Mouse (Mus musculus): ENCODE measurements around the gene Rdh13. TPM values are rescaled to one million over a fixed set of nuclear protein-coding genes. Genes with fewer than 3 reads are reported as not detected.

The Rdh13 gene
- total RNA-seq (2021), result 10 to 100 TPM; 23.9 to 26.3 TPM

DNA sequence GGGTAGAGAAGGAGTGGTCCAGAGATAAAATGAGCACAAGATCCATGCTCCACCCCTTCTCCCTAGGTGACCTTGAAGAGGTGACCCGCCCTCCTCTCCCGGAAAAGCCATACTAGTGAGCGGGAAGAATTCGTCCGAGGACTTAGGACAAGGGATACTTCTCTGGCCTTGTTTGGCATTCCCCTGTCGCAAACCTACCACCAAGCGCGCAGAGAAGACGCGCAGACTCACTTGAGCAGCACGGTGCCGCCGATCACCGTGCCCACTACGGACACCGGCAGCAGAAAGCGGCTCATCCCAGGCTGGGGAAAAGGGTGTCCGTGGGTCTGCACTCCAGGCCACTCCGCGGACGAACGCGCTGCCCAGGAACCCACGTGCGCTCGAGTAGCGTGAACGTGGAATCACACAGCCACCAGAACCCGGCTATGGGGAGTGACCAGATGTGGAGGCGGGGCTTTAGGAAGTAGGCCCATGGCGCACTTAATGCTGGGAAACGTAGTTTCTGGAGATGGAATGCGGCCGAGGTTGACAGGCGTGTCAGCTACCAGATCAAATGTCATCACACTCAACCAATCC, at the start of gene Rdh13:
Gene Rdh13, minus strand, starts transcription at position 434 of the 576 bp plus-strand sequence.
- DNase-seq (ENCODE audit: low spot score in 2 of 2), result peak; percentile 89 to 90
- intact Hi-C loops (cut with DNase I), result no loop called here

DNA sequence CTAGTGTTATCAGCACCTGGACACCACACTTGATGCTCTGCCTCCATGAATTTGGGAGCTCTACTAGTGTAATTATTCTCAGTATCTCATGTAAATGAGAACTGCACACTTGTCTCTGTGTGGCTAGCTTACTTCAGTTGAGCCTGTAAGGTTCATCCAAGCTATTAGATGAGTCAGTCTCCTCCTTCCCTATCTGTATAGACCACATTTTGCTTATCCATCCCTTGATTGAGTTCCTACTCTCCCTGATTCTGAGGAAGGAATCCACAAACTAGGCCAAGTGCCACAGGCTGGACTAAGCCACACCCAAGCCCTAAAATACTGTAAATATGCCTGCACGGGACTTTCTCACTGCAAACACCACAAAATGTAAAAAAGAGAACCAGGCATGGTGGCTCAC, 48.5 kb upstream of the Rdh13 start:
- intact Hi-C loops (cut with DNase I), result no loop called here
- DNase-seq (ENCODE audit: low spot score in 2 of 2), result no peak

DNA sequence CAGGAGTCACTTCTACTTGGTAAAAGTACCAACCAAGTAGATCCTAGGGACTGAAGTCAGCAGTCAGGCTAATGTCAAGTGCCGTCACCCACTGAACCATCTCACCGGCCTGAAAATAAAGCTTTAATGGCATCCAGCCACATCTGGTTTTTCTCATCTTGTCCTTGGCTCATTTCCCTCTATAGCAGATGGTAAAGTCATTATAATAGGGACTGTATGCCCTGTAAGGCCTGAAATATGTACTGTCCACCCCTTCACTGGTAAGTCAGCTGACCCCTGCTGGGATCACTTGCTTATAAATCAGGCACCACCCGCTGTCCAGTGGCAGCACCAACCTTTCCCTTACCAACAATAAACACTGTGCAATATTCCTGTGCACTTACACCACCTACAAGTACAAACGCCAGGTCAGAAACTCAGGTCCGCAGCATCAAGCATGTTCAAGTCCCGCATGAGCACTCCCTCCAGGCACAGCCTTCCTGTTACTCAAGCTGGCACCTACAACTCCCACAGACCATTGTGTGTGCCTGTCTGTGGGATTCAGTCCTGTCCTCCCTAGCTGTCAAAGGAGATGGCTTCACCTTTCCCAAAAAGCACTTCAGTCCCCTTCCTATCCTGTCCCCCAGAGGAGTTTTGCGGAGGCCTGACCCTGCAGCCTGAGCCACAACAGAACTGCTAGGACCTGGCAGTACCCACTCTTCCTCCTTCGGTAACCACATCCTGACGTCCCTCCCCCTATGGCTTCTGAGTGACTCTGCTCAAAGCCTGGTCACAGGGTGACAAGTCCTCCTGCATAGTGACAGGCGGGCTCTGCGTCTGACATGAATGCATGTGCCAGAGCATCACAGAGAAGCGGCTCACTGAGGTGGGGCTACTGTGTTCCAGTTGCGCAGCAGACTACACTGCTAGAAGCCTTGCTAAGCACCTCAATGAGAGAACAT, 47.1 kb upstream of the Rdh13 start:
- intact Hi-C loops (cut with DNase I), result no loop called here
- DNase-seq (ENCODE audit: low spot score in 2 of 2), result no peak

DNA sequence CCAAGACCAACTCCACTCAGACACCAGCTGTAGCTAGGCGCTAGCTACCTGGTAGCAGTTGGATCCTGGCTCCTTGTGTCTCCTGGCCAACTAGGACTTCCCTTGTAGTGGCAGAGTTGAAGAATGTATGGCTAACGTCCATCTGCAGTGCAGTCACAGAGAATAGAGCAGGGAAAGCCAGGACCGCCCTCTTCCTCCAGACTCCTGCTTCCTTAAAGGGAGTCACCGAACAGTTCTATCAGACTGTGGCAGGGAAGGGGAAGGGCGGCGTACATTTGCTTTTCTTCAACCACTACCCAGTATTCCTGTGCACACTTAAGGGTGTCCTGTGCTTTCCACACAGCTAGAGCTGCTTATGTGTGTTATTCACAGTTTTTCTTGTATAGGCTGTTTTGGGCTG, 45.9 kb upstream of the Rdh13 start:
- DNase-seq (ENCODE audit: low spot score in 2 of 2), result no peak
- intact Hi-C loops (cut with DNase I), result no loop called here

DNA sequence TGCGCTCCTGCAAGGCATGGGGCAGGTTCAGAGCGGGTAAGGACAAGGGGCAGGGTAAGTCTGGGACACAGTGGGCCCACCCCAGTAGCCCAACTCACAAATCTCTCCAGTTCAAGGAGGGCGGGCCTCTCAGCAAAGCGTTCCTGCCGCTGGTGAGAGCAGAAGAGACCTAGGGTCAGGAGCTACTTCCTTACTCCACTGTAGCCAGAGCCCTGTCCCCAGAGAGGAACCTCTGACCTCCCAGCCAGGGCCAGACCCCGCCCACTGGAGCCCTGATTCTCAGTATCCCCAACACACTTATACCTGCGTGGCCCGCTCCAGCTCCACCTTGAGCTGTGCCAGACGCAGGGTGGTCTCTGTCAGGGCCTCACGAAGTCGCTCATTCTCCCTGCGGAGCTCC, 36.8 kb upstream of the Rdh13 start:
- no peak for DNase-seq (ENCODE audit: low spot score in 2 of 2)
- intact Hi-C loops (cut with DNase I), result no loop called here

DNA sequence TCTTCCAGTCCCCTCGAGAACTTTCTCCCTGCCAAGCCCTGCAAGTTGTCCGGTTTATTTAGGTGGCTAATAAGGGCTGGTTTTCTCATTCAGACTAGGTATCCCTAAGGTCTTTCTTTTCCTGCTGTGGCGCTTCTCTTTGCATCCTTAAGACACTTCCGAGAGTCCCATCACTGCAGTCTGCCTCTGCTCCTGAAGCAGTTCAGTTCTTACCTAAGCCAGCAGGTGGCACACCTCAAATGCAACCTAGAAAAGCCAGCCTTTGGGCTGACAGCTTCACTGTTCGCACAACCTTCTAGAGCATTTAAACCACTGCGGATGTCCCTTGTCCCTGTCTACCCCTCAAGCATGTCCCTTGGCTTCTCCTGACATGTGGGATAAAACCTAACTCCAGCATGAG, 34.2 kb upstream of the Rdh13 start:
- intact Hi-C loops (cut with DNase I), result loop anchor here (10.0 kb wide), 2 partner anchors 805 to 1185 kb away; partner anchors contain the start of gene Tmc4
- DNase-seq (ENCODE audit: low spot score in 2 of 2), result no peak

DNA sequence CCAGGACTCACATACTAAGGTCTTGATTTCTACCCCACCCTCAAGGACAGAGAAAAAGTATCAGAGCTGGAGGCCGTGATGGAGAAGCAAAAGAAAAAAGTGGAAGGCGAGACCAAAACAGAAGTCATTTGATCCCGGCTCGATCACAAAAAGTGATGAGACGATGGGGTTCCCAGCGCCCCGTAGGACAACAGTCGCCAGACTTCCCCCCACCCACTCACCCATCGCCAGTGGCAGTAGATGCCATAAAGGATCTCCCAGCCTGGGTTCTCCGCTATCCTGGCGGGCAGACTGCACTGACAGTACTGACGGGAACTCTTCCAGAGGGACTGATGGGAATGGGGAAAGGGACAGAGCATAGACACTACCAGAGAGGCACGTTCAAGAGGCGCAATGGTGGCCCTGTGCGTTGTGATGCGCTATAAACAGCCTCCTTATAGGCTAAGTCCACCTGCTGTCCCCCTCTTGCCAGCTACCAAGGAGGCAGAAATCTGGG, 33.4 kb upstream of the Rdh13 start:
- intact Hi-C loops (cut with DNase I), result loop anchor here (10.0 kb wide), 2 partner anchors 804 to 1184 kb away; partner anchors contain the start of gene Tmc4
- DNase-seq (ENCODE audit: low spot score in 2 of 2), result no peak

DNA sequence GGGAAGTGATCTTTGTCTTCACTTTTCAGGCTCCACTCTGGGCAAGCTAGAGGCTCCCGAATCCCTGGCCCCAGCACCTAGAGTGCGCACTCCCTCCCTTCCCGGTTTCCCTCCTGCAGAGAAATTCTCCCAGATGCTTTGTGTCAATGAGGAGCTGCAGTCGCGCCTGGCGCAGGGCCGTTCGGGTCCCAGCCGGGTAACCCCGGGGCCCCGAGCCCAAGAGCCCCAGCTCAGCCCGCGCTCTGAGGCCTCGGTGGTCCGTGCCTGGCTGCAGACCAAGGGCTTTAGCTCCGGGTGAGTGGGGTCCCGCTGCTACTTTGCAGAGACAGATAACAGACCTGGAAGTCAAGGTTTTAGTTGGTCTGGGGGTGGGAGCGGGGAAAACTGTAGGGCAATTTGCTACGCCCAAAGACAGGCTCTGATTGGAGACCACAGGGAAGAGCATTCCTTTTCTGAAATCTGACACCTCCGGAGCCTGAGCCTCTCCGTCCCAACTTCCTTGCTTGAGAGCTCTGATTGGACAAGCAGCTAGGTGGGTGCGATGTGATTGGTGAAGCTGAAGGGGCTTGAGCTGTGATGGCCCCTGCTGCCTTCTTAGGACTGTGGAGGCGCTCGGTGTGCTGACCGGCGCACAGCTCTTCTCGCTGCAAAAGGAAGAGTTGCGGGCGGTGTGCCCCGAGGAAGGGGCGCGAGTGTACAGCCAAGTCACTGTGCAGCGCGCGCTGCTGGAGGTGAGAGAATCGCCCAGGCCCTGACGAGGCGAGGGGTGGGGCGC, 32.8 kb upstream of the Rdh13 start:
- DNase-seq (ENCODE audit: low spot score in 2 of 2), result peak; percentile 63 to 68
- intact Hi-C loops (cut with DNase I), result loop anchor here (10.0 kb wide), 2 partner anchors 803 to 1183 kb away; partner anchors contain the start of gene Tmc4

DNA sequence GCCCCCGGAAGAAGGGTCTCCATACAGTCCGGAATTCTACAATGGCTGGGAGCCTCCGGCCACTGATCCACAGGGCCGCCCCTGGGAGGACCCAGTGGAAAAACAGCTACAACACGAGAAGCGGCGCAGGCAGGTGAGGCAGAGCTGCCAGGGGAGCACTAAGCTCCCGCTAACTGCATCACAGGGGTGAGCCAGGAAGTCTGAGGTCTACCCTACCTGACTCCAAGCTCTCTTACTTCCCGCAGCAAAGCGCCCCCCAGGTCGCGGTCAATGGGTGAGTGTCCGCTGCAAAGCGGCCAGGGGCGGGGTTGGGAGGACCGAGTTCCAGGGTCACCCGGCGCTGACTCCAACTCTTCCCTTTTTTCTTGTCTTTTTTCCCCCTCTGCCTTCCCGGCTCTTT, 28.5 kb upstream of the Rdh13 start:
- no peak for DNase-seq (ENCODE audit: low spot score in 2 of 2)
- intact Hi-C loops (cut with DNase I), result loop anchor here (5.0 to 10.0 kb wide), 3 partner anchors 42 to 1179 kb away; partner anchors contain the start of gene Tmc4

DNA sequence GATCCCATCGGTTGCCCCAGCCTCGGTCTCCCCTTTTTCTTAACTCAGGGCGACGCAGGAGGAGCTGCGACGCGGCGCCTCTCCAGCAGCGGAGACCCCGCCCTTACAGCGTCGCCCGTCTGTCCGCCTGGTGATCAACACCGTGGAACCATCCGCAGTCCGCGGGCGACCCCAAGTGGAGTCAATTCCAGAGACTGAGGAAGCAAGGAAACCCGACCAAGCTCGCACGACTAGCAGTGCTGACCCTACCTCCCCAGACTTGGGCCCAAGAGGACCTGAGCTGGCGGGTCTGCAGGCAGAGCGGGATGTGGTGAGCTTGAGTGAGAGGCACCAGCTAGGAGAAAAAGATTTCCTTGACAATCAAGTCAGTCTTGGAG, 25.7 kb upstream of the Rdh13 start:
- DNase-seq (ENCODE audit: low spot score in 2 of 2), result peak; percentile 82 to 86
- intact Hi-C loops (cut with DNase I), result loop anchor here (5.0 to 10.0 kb wide), 3 partner anchors 39 to 1176 kb away; partner anchors contain the start of gene Tmc4

DNA sequence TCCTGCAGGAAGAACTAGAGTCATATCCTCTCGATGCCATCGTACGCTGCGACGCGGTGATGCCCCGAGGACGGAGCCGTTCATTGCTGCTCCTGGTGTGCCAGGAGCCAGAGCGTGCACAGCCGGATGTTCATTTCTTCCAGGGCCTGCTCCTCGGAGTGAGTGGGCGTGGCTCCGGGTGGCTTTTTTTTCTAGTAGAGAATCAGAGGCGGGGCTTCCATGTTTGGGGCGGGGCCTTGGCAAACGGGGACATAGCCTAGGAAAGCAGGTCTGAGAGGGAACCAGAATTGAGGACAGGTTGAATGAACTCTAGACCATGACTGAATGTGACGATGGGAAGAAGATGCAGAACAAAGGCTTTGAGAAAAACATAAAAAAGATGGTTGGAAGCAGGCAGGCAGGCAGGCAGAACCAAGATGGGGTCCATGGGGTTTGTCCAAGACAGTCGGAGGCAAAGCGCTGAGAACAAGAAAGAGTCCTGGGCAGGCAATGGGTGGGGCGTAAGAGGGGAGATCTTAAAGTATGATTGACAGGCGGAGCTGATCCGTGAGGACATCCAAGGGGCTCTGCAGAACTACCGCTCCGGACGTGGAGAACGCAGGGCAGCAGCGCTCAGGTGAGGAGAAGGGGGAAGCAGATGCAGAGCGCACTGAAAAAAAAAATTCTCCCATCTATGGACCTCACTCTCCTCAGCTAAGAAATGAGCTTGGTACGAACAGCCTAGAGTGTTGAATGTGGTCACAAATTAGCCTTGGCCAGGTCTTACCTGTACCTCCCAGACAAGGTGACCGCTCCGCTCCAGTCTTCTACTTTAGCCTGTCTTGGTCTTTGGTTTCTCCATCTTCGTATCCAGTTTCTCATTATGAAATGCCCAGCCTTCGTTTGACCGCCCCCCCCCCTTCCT, 25.1 kb upstream of the Rdh13 start:
- DNase-seq (ENCODE audit: low spot score in 2 of 2), result peak; percentile 58 to 59
- intact Hi-C loops (cut with DNase I), result loop anchor here (5.0 to 10.0 kb wide), 3 partner anchors 38 to 1176 kb away; partner anchors contain the start of gene Tmc4

DNA sequence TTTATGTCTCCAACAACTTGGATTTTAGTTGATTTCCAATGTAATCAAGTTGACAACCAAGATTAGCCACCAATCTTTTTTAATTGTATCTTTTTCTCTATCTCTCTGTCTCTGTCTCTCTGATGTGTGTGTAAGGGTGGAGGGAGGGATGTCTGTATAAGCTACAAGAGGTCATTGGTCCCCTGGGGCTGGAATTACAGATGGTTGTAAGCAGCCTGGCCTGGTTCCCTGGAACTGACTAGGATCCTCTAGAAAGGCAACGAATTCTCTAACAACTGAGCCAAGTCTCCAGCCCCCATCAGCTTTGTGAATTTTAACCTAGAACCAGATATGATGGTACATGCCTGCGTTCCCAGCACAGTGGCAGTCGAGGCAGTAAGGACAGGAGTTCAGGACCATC, 22.4 kb upstream of the Rdh13 start:
- intact Hi-C loops (cut with DNase I), result no loop called here
- no peak for DNase-seq (ENCODE audit: low spot score in 2 of 2)

DNA sequence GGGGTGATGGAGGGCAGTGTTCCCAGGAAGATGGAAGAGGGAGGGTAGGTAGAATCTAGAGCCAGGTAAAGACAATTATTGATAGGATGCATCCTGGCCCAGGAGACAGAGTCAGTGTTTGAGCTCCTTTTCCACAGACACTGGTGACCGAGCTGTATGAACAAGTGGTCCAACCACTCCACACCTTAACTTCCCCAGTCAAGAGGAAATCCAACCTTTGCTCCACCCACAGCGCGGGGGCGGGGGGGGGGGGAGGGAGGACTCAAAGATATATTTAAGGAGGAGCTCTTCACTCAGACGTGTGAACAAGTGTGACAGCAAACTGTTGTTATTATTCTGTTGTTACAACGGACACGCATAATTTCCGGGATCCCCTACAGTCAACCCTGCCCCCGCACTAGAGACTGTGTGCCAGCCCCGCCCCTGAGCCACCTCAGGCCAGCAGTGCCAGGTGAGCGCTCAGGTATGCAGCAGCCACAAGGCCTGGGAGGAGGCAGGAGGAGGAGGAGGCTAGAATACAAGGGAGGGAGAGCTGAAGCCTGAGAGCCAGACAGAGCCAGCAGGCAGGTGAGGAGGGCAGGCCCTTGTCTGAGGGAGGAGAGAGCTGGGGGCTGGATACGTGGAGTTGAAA, 18.9 kb upstream of the Rdh13 start:
- DNase-seq (ENCODE audit: low spot score in 2 of 2), result no peak
- intact Hi-C loops (cut with DNase I), result no loop called here

DNA sequence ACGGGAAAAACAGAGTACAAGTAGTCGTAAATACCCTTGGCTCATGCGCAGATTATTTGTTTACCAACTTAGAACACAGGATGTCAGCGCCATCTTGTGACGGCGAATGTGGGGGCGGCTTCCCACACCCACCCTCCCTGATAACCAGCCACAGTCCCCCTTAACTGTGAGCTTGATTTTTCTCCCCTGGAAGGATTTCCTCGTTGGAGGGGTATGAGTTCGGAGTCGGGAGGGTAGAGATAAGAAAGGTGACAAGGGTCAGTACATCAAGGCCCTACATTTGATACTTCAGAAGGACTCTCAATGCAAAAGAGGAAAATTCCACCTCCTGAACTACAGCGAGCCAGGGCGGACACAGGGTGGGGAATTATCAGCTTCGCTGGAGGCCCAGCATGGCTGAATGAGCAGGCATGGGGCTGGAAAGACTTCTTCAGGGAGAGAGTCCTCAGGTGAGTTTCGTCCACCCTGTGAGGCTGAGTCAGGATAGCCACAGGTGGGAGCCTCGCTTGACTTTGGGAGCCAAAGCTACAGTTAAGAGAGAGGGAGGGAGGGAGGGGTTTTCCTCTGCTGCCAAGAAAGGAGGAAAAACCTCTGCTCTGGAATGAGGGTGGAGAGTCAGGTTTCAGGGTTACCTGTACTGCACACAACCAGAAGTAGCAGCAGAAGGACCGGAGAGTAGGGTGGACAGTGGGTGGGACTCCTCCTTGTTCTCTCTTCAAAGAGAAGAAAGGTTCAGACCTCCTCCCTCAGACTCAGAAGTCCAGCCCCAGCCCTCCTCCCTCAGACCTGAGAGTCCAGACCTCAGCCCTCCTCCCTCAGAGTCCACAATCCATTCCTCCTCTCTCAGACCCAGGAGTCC, 15.4 kb upstream of the Rdh13 start, which contains the start of gene Eps8l1:
Gene Eps8l1, plus strand, starts transcription at position 99 of the 859 bp plus-strand sequence.
- DNase-seq (ENCODE audit: low spot score in 2 of 2), result no peak
- intact Hi-C loops (cut with DNase I), result no loop called here

DNA sequence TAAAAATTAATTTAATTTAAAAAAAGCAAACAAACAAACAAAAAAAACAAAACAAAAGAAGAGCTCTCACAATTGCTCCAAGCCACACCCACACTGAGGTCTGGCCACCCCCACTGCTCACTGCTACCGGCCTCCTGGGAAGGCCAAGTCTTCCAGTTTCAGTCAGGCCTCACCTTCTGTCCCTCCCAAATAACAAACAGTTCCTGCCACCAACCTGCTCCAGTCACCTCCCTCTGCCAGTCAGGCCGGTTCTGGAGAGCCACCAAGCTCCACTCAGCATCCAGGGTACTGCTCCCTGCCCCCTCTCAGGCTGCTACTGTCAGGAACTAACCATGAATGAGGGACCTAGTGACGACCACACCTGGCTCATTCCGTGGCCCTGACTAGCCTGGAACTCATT, 7.2 kb upstream of the Rdh13 start:
- intact Hi-C loops (cut with DNase I), result no loop called here
- no peak for DNase-seq (ENCODE audit: low spot score in 2 of 2)

DNA sequence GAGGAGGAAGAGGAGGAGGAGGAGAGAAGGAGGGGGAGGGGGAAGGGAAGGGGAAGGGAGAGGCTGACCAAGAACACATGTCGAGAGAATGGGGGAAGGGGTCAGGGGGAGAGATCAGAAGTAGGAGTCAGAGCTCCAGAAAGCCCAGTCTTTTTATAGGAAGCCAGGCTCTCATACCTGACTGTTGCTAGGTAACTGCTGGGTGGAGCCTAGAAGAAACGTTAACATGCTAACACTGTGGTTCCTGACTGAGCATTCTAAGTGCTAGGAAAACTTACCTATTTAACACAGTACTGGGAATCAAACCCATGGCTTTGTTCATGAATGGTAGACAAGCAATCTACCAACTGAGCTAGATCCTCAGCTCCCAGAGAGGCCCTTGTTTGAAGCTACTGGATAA, 3.8 kb upstream of the Rdh13 start:
- DNase-seq (ENCODE audit: low spot score in 2 of 2), result no peak
- intact Hi-C loops (cut with DNase I), result no loop called here

DNA sequence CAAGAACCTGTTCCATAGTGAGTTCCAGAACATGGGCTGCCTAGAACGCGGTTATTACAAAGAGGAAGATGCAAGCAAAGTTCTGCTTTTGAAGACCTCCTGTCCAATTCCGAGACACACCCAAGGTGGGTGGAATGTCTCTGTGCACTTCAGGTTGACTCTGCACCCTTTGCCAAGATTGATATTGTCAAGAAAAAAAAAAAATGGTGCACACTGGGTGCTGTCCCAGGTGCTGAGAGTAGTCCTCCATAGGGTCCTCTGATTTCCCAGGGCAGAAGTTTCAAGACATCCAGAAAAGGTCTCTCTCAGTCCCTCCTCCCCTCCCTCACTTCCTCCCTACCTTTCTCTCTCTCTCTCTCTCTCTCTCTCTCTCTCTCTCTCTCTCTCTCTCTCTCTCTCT, 3.0 kb upstream of the Rdh13 start:
- DNase-seq (ENCODE audit: low spot score in 2 of 2), result no peak
- intact Hi-C loops (cut with DNase I), result no loop called here

Measured in left cerebral cortex, postnatal 36 days (tissue).